Mouse (Mus musculus) stomach, postnatal 0 days (tissue): Measurements from ENCODE around the gene Slc34a1.

Experiments
- CTCF ChIP-seq: IDR thresholded peaks from 2 replicates; pipeline ENCODE4 v1.5.1; 2016; ENCODE audit warnings: antibody characterized with exemption, low read depth, mild to moderate bottlenecking, moderate library complexity
- EP300 ChIP-seq: optimal IDR thresholded peaks from 2 replicates; pipeline ENCODE3; 2016; ENCODE audit warnings: antibody characterized with exemption

DNA sequence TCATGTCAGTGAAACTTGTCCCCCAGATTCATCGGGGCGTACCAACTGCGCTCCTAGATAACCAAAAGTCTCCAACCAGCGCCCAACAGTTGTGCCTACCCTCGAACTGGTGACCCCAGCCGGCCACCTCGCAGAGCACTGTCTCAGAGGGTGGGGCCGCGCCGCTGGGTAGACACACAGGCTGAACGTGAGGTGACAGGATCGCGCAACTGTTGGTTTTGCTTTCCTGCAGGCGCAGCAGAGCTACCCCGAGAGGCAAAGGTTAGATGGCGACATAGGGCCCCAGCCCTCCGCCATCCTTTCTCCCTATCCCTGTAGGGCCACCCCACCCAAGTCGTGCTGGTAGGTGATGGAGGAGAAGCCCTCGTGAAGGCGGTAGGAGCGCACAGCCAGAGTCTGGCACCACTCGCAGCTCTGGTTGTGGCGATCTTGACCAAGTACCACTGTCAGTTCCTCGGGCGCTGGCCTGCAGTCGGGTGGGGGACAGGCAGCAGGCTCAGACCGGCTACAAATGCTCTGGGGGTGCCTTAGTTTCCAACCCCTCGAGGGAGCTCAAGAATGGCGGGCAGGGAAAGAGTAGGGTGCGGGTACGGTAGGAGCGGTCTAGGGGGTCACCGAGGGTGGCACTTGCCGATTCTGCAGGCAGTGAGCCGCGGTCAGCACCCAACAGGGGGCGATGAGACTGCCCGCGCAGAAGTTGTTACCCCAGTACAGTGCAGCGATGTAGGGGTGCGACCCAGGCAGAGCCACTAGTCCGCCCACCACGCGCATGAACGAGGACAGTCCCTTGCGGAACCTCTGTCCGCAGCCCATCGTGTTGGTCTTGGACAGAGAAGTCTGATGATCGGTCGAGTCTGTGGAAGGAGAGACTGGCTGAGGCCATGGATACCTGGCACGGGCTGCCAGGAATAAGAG is 22.3 kb downstream of the Slc34a1 start:
- TF ChIP-seq CTCF: no peak; the same call in 1 of the 2 replicates
- no peak for TF ChIP-seq EP300
